Mouse (Mus musculus) gastrocnemius, adult 8-10 months (tissue): ENCODE measurements around the gene Chn1. TPM values are rescaled to one million over a fixed set of nuclear protein-coding genes. Genes with fewer than 3 reads are reported as not detected.
"Not testable (repeated sequence)": the region's sequence is repeated elsewhere in the genome, so short reads cannot be mapped to it uniquely, and the experiment has no call there.

Source experiments
- DNase-seq, 2 experiments: peaks; one replicate each; pipeline ENCODE4 v3.0.0; 2022; ENCODE audit warnings: low spot score in 2 of 2
- total RNA-seq, 4 experiments: library from RNA; stranded (reverse); gene quantifications; 2 replicates each; pipeline ENCODE4 v1.2.4; 2022

Chn1 gene
- total RNA-seq, result 1 to 10 TPM; 1.7 to 4.8 (median 3.3) TPM

DNA sequence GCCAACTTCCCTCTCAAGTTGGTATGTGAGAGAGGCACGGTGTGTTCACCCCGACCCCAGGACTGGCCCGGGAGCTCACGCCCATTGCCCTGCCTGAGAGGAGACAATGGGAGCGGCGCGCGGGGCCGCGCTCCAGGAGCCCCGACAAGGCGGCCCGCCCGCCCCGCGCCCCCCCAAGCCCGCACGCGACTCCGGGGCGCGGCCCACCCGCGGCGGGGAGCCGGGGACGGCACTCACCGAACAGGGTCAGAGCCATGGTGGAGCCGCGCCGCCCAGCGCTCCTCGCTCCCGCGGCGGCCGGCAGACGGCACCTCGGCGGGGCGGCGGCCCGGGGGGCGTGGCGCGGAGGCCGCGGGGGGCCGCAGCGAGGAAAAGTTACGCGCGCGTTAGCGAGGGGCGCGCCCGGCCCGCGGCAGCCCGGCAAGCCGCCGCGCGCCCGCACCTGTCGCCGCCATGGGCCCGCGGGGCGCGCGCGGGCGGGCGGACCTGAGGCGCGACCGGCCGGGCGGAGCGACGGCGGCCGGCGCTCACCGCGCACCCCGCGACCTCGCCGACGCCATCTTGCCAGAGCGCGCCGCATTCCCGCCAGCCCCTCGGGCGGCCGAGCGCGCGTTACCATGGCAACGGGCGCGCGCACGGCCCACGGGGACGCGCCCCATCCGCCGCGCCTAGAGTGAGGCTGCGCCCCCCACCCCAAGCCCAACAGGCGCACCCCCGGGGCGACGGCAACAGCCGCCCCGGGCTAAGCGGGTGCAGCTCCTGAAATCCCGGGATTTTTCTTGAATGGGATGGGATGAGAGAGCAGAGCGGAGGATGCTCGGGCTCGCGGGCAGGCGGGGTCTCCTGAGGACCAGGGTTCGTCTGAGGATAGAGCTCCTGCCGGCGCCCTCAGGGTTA, at the start of gene Chn1:
TSS of gene Chn1 (minus strand) at position 561 of the 897 bp plus-strand sequence.
- DNase-seq, result no peak

GRCm38 (mm10) chr2:73818742-73819141, 43.6 kb upstream of the Chn1 start:
- DNase-seq, result no peak

GRCm38 (mm10) chr2:73807609-73808008, 32.5 kb upstream of the Chn1 start:
- DNase-seq, result no peak

GRCm38 (mm10) chr2:73800127-73800526, 25.0 kb upstream of the Chn1 start:
- DNase-seq, result not testable (repeated sequence)

- DNase-seq, result no peak
These were observed 23.6 kb upstream of the Chn1 start for GRCm38 (mm10) chr2:73798786-73799185.

DNA sequence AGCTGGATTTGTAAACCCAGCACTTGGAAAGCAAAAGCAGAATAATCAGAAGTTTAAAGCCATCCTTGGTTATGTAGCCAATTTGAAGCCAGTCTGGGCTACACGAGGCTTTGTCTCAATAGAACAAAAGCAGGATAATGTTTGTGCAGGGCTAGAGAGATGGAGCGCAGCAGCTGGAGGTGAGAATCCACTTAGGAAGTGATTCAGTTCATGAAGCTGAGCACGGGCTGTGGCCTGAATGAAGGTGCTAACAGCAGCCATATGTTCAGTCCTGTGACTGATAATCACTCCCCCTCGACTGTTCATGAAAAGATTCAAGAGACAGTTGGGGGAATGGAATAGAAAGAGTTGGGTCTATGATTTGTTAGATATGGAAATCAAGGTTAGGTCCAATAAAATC, 23.0 kb upstream of the Chn1 start:
- no peak for DNase-seq

DNA sequence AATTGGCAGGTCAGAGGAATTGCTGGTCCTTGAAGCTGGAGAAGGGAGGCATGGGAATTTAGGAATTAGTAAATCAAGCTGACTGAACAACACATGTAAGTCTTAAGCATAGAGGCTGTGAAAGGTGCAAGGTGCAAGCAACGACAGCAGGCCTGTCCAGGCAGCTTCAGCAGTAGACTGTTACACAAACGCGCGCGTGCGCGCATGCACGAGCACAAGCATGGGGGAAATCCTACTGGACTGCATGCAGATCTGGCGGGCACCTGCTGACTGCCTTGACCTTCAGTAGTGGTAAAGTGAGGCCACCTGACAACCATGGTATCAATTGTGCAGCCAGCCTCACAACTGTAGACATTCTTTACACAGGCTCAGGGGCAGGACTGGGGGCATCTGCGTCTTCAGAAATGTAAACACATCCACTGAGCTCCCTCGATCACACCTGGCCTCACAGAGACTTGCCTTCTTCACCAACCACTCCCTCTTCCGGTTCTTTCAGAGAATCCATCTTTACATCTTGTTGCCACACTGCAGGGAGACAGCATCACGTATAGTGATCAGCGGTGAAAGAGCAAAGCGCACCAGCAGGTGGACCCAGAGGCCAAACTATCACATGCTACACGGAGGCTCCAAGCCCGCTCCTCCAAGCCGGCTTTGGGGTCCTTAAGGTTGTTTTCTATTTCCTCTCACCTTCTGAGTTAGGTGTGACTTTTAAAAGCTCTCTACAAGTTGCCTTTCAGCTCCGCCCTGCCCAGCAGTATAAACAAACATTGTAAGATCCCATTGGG, 16.9 kb upstream of the Chn1 start:
- DNase-seq, result no peak

- no peak for DNase-seq
These were observed 15.2 kb upstream of the Chn1 start for GRCm38 (mm10) chr2:73790332-73790731.

DNA sequence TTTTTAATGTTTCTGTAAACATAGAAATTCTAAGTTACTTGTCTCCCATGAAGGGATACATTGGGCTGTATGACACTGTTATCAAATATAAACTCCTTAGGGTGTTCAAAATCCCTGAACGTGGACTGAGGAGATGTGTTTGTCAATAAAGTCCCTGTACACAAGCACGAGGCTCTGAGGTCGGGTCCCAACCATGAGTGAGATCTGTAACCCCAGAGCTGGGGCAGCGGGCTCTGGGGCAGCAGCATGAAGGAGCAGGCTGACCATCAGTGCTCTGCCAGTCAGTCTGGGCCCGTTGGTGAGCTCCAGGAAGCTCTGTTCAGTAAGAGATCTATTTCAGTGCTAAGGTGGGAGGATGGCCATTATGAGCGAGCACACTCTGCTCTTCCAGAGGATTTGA, 13.2 kb upstream of the Chn1 start:
- DNase-seq, result no peak

- no peak for DNase-seq
These were observed 7.3 kb upstream of the Chn1 start for GRCm38 (mm10) chr2:73782371-73782905.

DNA sequence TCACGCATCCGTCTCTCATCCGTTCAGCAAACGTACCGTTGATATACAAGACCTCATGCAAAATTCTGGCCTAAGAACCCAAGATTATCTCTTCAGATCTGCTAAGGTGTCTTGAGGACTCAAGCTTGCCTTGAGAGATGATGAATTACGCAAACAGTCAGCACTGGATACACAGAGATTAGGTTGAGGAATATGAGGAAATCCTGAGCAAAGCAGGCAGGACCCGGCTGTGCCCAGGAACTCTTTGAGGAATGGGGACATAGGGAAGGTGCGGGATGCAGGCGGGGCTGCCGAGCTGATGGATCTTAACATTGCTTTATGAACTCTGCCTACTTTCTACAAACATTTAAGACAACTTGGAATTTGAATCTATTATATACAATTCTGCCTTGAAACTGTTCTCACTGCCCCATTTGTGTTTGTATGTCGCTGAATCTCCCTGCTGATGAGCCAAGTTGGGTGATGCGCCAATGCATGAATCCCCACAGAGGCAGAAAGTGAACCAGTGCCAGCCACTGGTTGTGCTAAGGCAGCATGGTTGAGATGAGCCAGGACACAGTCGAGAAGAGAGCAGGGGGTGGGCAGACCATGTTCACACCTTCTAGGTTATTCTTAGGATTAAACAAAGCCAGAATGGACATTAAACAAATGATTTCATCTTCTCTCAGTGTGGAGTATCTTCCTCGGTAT, 5.3 kb upstream of the Chn1 start:
- DNase-seq, result no peak

GRCm38 (mm10) chr2:73779796-73780195, 4.7 kb upstream of the Chn1 start:
- DNase-seq, result no peak

GRCm38 (mm10) chr2:73779016-73779595, 4.0 kb upstream of the Chn1 start:
- DNase-seq, result no peak

GRCm38 (mm10) chr2:73776936-73777335, 1.8 kb upstream of the Chn1 start:
- no peak for DNase-seq

DNA sequence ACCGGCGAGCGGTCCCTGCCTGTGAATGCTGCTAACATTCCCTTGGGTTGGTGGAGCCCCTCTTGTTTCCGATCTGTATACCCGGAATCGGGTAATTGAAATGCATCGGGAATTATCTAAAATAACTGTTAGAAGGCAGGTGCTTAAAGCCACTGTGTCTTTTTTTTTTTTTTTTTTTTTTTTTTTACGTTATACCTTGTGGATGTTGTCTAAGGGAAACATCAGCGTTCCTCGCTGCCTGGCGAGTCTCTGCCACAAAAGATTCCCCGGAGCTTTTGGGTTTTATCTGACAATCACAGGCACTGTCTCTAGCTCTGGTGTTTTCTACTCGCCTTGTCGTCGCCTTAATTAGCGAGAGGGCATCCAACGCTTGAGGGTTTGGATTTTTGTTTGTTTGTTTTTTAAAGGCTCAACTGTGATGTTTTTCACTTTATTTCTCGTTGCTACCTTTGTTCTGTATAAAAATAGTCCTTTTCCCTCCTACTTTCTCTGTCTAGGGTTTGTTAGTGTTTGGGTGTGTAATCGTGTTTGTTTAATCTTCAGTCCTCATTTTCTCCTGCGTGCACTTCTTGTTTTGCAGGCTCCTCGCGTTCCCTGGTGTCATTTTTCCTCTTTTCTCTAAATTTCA, 651 bp upstream of the Chn1 start:
- no peak for DNase-seq

DNA sequence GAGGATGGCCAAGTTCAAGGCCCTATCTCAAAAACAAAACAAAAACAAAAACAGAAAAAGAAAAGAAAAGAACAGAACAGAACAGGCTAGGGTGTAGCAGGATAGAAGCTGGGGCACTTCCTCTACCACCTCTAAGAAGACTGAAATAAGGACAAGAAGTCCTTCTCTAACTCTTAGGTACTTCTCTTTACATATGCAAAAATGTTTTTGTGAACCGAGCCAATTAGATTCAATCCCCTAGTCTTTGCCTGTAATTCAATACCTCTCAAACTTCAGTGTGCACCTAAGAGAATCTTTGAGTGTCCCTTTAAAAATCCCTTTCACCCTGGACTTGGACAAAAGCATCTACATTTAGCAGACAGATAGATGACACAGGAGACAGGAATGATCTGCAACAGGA, 2.2 kb downstream of the Chn1 start:
- DNase-seq, result no peak

GRCm38 (mm10) chr2:73768669-73769068, 6.5 kb downstream of the Chn1 start:
- no peak for DNase-seq

GRCm38 (mm10) chr2:73763541-73763940, 11.6 kb downstream of the Chn1 start:
- DNase-seq, result no peak

DNA sequence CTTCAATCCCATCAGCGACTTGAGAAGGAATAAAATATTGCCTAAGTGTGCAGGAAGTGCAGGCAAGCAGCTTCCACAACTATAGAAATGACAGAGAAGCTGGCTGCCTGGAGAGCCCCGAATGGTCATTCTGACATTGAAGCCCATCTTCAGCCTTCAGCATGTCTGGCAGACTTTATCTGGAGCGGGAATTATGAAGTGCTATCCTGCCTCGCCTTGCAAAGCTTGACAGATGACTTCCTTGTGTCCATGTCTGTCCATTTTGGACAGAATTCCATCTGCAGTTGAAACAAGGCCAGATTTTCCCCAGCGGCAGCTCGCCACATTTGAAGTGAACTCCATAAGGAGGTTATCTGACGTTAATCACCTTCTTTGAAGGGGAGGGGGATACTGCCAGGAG, 15.2 kb downstream of the Chn1 start:
- no peak for DNase-seq

DNA sequence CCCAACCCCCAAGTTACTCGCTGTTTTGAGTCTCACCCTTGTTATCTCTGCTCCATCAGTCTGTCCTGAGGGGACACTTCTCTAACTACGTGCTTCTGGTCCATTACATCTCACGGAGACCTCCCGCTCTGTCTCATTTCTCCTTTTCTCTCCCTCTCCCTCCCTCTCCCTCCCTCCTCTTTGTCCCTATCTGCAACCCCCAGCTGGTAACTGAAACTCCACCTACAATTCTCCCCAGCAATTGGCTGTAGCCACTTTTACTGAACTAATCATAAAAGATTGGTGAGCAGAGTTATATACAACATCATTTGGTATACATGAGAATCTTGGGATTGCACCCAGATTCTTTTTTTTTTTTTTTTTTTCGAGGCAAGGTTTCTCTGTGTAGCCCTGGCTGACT, 16.1 kb downstream of the Chn1 start:
- no peak for DNase-seq

GRCm38 (mm10) chr2:73747297-73747696, 27.8 kb downstream of the Chn1 start:
- no peak for DNase-seq
